Mouse (Mus musculus) heart, embryonic 14.5 days (tissue): Measurements from ENCODE around the gene Ccdc150. TPM values are rescaled to one million over a fixed set of nuclear protein-coding genes. Genes with fewer than 3 reads are reported as not detected.
A peak's percentile ranks its signal among the peaks of the same experiment; 100 is the strongest.

Experiments used
- ATAC-seq: fragments of 200-750 bp; cut with Nextera tagmentation; 2 replicates; pipeline ENCODE4 v1.8.0; 2017; ENCODE audit warnings: low read depth, moderate TSS enrichment; ENCODE audit not compliant: insufficient number of reproducible peaks, insufficient read depth, low FRiP score
- H3K27ac ChIP-seq, 2 experiments: fragments of 200-500 bp in 1 of 2; fragments of 300-500 bp in 1 of 2; sonication (generic) in 1 of 2; replicated peaks in 1 of 2; 2 replicates each; pipeline ENCODE4 v1.5.1; 2012 to 2014; ENCODE audit warnings: low read depth in 2 of 2, low read length in 2 of 2, control low read depth in 1 of 2, mild to moderate bottlenecking in 1 of 2, mixed read lengths in 1 of 2; ENCODE audit not compliant: control insufficient read depth in 1 of 2, insufficient read depth in 1 of 2
- H3K27me3 ChIP-seq: fragments of 300-500 bp; sonication (generic); 2 replicates; pipeline ENCODE4 v1.6.1; 2014; ENCODE audit warnings: mild to moderate bottlenecking, low read length, control low read depth; ENCODE audit not compliant: control insufficient read depth, insufficient read depth
- H3K36me3 ChIP-seq: fragments of 300-500 bp; sonication (generic); 2 replicates; pipeline ENCODE4 v1.6.1; 2014; ENCODE audit warnings: mild to moderate bottlenecking, control low read depth, low read length, mixed read lengths; ENCODE audit not compliant: control insufficient read depth, insufficient read depth
- H3K4me1 ChIP-seq, 2 experiments: fragments of 200-500 bp in 1 of 2; fragments of 300-500 bp in 1 of 2; sonication (generic) in 1 of 2; 2 replicates each; pipeline ENCODE4 v1.6.1; 2012 to 2014; ENCODE audit warnings: low read length in 2 of 2, control low read depth in 1 of 2, mixed read lengths in 1 of 2; ENCODE audit not compliant: control insufficient read depth in 2 of 2, insufficient read depth in 2 of 2
- H3K4me2 ChIP-seq: fragments of 300-500 bp; sonication (generic); 2 replicates; pipeline ENCODE4 v1.6.1; 2014; ENCODE audit warnings: mild to moderate bottlenecking, low read length
- H3K4me3 ChIP-seq, 2 experiments: fragments of 200-500 bp in 1 of 2; fragments of 300-500 bp in 1 of 2; sonication (generic) in 1 of 2; 2 replicates each; pipeline ENCODE4 v1.5.1; 2012 to 2014; ENCODE audit warnings: low read length in 2 of 2, mild to moderate bottlenecking in 2 of 2, control low read depth in 1 of 2, low read depth in 1 of 2, moderate library complexity in 1 of 2; ENCODE audit not compliant: control insufficient read depth in 1 of 2, insufficient read depth in 1 of 2
- H3K9ac ChIP-seq: fragments of 300-500 bp; sonication (generic); 2 replicates; pipeline ENCODE4 v1.6.1; 2014; ENCODE audit warnings: mild to moderate bottlenecking, low read length
- H3K9me3 ChIP-seq: fragments of 300-500 bp; sonication (generic); 2 replicates; pipeline ENCODE4 v1.6.1; 2016; ENCODE audit warnings: low read length, control low read depth; ENCODE audit not compliant: control insufficient read depth
- WGBS: fragments of 180-500 bp; shearing (Covaris S2); extraction: QIAGEN DNeasy Blood & Tissue Kit; methylation state at CpG from one replicate; pipeline ENCODE4 v1.1.7; 2014; 5-methylcytosine and 5-hydroxymethylcytosine counted together
- polyA plus RNA-seq: library from polyadenylated mRNA; unstranded; fragments of >200 nt; fragmentation: Nextera tagmentation; extraction: Ambion mirVana; gene quantifications from 2 replicates; pipeline ENCODE4 v1.2.1, GENCODE M21; 2014

Gene Ccdc150
- polyA plus RNA-seq = 0.51 and 0.62 TPM in 2 replicates

GRCm38 (mm10) chr1:54250158-54250866 is at the start of gene Ccdc150:
Gene Ccdc150 (plus strand): TSS chr1:54250683.
- Histone ChIP-seq H3K27ac (no peak within 1 kb of the TSS), H3K4me1 (peaks cover 2 to 6% of the 10 kb centered on the region in 2 experiments; a peak in 3 of 4 replicates), H3K9ac (peak within 1 kb of the TSS; percentile 68), H3K9me3 (no peaks in the 10 kb centered on the region), H3K36me3 (no peaks in the 10 kb centered on the region), H3K27me3 (no peaks in the 10 kb centered on the region), H3K4me2 (peak within 1 kb of the TSS; percentile 75), H3K4me3 (peak within 1 kb of the TSS; percentile 56 to 61)
- 16% methylated on average over 33 of the region's 33 CpGs for WGBS
- peak; percentile 100 for ATAC-seq

- H3K27me3 ChIP-seq = no peaks in the 10 kb centered on the region
- no peak overlapping the region for H3K4me3 ChIP-seq
- no peak overlapping the region for H3K27ac ChIP-seq
- no peak overlapping the region for H3K9ac ChIP-seq
- no peaks in the 10 kb centered on the region for H3K9me3 ChIP-seq
- H3K36me3 ChIP-seq = no peaks in the 10 kb centered on the region
- WGBS = 94% methylated on average over 3 of the region's 3 CpGs
- H3K4me2 ChIP-seq = no peak overlapping the region
- ATAC-seq = no peak
- no peaks in the 10 kb centered on the region for H3K4me1 ChIP-seq
These were observed 30.2 kb upstream of the Ccdc150 start for GRCm38 (mm10) chr1:54220273-54220672.

GRCm38 (mm10) chr1:54242722-54243121 is 7.8 kb upstream of the Ccdc150 start:
- H3K27me3 ChIP-seq = no peaks in the 10 kb centered on the region
- no peaks in the 10 kb centered on the region for H3K4me1 ChIP-seq
- H3K4me3 ChIP-seq = no peak overlapping the region
- 90% methylated on average over 4 of the region's 4 CpGs for WGBS
- no peaks in the 10 kb centered on the region for H3K36me3 ChIP-seq
- H3K9ac ChIP-seq = no peak overlapping the region
- H3K4me2 ChIP-seq = no peak overlapping the region
- H3K9me3 ChIP-seq = no peaks in the 10 kb centered on the region
- no peak for ATAC-seq
- no peak overlapping the region for H3K27ac ChIP-seq

- Histone ChIP-seq H3K9me3 (no peaks in the 10 kb centered on the region), H3K4me2 (no peak overlapping the region), H3K4me1 (no peaks in the 10 kb centered on the region), H3K27ac (no peak overlapping the region), H3K9ac (no peak overlapping the region), H3K36me3 (no peaks in the 10 kb centered on the region), H3K4me3 (no peak overlapping the region), H3K27me3 (no peaks in the 10 kb centered on the region)
- no peak for ATAC-seq
- 53% methylated on average over 3 of the region's 3 CpGs for WGBS
These were observed 25.1 kb downstream of the Ccdc150 start for GRCm38 (mm10) chr1:54275552-54275951.

GRCm38 (mm10) chr1:54279628-54280027 is 29.1 kb downstream of the Ccdc150 start:
- no peaks in the 10 kb centered on the region for H3K4me1 ChIP-seq
- H3K4me2 ChIP-seq = no peak overlapping the region
- H3K27ac ChIP-seq = no peak overlapping the region
- ATAC-seq = no peak
- no peaks in the 10 kb centered on the region for H3K27me3 ChIP-seq
- no peaks in the 10 kb centered on the region for H3K9me3 ChIP-seq
- WGBS = 84% methylated on average over 1 of the region's 1 CpGs
- H3K9ac ChIP-seq = no peak overlapping the region
- no peaks in the 10 kb centered on the region for H3K36me3 ChIP-seq
- H3K4me3 ChIP-seq = no peak overlapping the region

GRCm38 (mm10) chr1:54280651-54281050 is 30.2 kb downstream of the Ccdc150 start:
- no peak overlapping the region for H3K27ac ChIP-seq
- ATAC-seq = no peak
- 81% methylated on average over 3 of the region's 3 CpGs for WGBS
- no peaks in the 10 kb centered on the region for H3K9me3 ChIP-seq
- H3K36me3 ChIP-seq = no peaks in the 10 kb centered on the region
- H3K4me2 ChIP-seq = no peak overlapping the region
- H3K9ac ChIP-seq = no peak overlapping the region
- no peaks in the 10 kb centered on the region for H3K27me3 ChIP-seq
- no peak overlapping the region for H3K4me3 ChIP-seq
- no peaks in the 10 kb centered on the region for H3K4me1 ChIP-seq

GRCm38 (mm10) chr1:54306404-54306803 is 55.9 kb downstream of the Ccdc150 start:
- no peak overlapping the region for H3K27ac ChIP-seq

GRCm38 (mm10) chr1:54326647-54327046 is 76.2 kb downstream of the Ccdc150 start:
- no peaks in the 10 kb centered on the region for H3K36me3 ChIP-seq
- no peaks in the 10 kb centered on the region for H3K27me3 ChIP-seq
- ATAC-seq = no peak
- H3K4me2 ChIP-seq = no peak overlapping the region
- peaks cover 17% of the 10 kb centered on the region for H3K9me3 ChIP-seq
- no peaks in the 10 kb centered on the region for H3K4me1 ChIP-seq
- H3K4me3 ChIP-seq = no peak overlapping the region
- H3K9ac ChIP-seq = no peak overlapping the region
- H3K27ac ChIP-seq = no peak overlapping the region
- 92% methylated on average over 2 of the region's 2 CpGs for WGBS

More at GRCm38 (mm10) chr1:54306404-54306803, 55.9 kb downstream of the Ccdc150 start:
- no peak overlapping the region for H3K4me2 ChIP-seq
- no peak overlapping the region for H3K4me3 ChIP-seq
- H3K4me1 ChIP-seq = no peaks in the 10 kb centered on the region
- ATAC-seq = no peak
- H3K27me3 ChIP-seq = no peaks in the 10 kb centered on the region
- WGBS = 62% methylated on average over 2 of the region's 2 CpGs
- no peaks in the 10 kb centered on the region for H3K9me3 ChIP-seq
- H3K36me3 ChIP-seq = no peaks in the 10 kb centered on the region
- H3K9ac ChIP-seq = no peak overlapping the region
